Mouse (Mus musculus) heart, postnatal 36 days (tissue): ENCODE results near the gene Kiss1r. TPM values are rescaled to one million over a fixed set of nuclear protein-coding genes. Genes with fewer than 3 reads are reported as not detected.

Experiments
- DNase-seq, 2 experiments: peaks; one replicate each; pipeline ENCODE4 v3.0.0; 2021 to 2022
- intact Hi-C: fragments of 180-260 bp; cut with DNase I; formaldehyde crosslinking; loops from one replicate; pipeline ENCODE4 v1.15.1; 2025
- total RNA-seq, 2 experiments: library from RNA; stranded (reverse); gene quantifications; 2 replicates each; pipeline ENCODE4 v1.2.3; 2021

Gene Kiss1r
- total RNA-seq, 2 experiments from 2014 or later, result 0.17 to 0.38 TPM

DNA sequence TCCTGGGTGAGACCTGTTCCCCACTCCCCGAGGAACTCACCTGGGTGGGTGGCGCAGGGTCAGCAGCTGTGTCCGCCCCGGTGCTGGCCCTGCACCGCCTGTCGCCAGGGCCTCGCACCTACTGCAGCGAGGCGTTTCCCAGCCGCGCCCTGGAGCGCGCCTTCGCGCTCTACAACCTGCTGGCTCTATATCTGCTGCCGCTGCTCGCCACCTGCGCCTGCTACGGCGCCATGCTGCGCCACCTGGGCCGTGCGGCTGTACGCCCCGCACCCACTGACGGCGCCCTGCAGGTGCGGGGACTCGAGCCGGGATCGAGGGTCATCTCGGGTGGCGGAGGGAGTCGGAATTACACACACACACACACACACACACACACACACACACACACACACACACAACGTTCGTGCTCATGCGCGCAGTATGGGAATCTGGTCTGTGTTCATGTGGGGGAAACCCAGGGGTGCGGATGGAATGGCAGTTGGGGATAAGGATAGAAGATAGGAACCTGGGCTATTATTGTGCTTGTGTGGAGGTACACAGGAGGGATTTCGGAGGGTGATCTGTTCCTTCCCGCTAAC is 4.3 kb downstream of the Kiss1r start, which contains the start of gene R3hdm4:
Gene R3hdm4, minus strand, starts transcription at position 251 of the 578 bp plus-strand sequence.
- DNase-seq, result no peak
- intact Hi-C loops, result no loop called here

DNA sequence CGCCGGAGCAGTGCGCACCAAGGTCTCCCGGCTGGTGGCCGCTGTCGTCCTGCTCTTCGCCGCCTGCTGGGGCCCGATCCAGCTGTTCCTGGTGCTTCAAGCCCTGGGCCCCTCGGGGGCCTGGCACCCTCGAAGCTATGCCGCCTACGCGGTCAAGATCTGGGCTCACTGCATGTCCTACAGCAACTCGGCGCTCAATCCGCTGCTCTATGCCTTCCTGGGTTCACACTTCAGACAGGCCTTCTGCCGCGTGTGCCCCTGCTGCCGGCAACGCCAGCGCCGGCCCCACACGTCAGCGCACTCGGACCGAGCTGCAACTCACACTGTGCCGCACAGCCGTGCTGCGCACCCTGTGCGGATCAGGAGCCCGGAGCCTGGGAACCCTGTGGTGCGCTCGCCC is 4.8 kb downstream of the Kiss1r start:
- intact Hi-C loops, result no loop called here
- no peak for DNase-seq

DNA sequence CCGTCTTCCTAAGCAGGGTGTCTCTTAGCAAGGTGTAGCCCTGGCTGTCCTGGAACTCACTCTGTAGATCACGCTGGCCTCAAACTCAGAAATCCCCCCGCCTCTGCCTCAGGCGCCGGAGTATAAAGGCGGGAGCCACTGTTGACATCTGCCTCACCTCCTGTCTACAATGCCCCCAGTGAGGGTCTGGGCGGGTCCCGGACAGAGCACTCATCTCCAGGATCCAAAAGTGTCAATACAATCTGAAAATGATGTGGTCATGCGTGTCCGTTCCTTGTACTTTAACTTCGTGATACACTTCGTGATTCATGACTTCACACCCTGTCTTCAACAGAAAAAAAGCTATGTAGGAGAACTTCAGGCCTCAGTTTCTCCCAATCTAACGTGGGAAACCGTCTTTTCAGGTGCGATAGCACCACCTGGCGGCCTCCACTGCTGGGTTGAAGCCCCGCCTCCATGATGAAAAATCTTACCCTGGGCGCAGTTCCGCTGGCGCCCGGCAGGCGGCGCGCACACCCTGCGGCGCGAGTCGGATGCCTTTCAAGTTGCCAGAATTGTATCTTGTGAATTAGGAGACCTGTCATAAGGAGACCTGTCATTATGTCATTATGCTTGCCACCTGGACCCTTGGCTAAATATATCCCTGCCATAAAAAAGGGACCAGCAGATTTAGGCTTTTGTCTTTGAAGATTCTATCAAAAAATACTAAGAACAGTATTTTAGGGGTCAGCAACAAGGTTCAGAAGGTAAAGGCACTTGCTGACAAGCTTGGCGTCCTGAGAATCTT is 8.4 kb downstream of the Kiss1r start:
- peak; percentile 96 to 97 for DNase-seq
- intact Hi-C loops, result loop anchor here (1.0 to 2.0 kb wide), 5 partner anchors 29 to 91 kb away; no protein-coding TSS in a partner anchor

DNA sequence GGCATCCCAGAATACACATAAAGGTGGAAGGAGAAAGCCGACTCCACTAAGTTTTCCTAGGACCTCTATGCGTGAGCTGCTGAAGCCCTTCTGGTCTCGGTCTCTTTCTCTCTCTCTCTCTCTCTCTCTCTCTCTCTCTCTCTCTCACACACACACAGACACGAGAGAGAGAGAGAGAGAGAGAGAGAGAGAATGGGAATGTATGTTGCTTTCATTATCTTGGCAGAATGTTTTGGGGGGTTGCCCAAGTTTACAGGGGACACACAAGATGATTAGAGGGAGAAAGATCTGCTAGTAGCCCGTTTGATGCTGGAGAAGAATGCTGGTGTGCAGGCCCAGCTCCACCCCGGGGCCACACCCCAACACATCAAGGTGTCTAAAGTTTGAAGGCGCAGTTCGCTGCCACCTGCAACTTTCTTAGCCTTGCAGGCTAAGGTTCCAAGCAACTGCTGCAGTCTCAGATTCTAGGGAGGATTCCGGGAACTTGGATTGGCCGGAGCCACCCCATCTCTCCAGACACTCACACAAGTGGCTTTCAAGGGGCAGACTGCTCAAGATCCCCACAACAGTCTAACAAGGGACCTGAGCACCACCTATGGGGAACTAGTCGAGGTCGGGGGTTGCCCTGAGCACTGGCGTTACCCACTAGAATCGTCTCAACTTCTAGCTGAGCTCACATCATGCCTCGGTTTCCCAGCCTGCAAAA is 9.2 kb downstream of the Kiss1r start:
- no peak for DNase-seq
- intact Hi-C loops, result loop anchor here (1.0 to 2.0 kb wide), 5 partner anchors 28 to 92 kb away; no protein-coding TSS in a partner anchor

DNA sequence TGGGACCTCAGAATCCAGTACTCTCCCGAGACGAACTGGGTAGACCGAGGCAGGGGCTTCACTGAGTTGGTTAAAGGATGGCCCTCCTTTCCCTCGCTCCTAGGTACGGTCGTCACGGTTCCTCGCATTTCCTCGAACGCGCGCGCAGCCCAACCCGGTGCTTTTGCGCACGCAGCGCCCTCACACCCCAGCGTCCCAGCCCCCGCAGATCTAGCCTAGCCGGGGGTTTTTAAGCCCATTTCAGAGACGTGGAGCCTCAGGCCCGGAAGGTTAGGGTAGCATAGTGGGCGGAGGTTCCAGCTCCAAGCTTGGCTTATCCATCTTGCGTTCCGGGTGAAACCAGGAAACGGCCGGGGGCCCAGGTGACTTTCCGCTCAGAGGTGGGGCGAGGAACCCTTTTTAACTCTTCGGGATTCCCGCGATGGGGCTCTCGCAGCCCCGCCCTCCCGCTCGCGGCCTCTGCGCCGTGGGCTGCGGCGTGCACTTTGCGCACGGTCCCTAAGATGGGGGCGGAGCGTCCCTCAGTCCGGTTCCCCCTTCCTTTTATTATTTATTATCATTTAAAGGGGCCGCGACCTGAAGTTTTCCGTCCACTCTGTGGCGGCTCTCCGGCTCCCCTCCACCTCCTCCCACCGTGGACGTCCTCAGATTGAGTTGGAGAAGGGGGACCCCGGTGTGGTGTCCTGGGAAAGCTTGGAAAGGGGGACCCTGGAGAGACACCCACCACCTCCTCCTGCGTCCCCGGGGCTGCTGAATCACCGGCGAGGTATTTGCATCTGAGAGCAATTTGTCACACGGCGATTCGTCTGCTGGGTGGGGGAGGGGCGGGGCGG is 9.9 kb downstream of the Kiss1r start, which contains the start of gene Arid3a:
Gene Arid3a, plus strand, starts transcription at position 553 of the 833 bp plus-strand sequence.
- peak; percentile 91 to 92 for DNase-seq
- intact Hi-C loops, result no loop called here

DNA sequence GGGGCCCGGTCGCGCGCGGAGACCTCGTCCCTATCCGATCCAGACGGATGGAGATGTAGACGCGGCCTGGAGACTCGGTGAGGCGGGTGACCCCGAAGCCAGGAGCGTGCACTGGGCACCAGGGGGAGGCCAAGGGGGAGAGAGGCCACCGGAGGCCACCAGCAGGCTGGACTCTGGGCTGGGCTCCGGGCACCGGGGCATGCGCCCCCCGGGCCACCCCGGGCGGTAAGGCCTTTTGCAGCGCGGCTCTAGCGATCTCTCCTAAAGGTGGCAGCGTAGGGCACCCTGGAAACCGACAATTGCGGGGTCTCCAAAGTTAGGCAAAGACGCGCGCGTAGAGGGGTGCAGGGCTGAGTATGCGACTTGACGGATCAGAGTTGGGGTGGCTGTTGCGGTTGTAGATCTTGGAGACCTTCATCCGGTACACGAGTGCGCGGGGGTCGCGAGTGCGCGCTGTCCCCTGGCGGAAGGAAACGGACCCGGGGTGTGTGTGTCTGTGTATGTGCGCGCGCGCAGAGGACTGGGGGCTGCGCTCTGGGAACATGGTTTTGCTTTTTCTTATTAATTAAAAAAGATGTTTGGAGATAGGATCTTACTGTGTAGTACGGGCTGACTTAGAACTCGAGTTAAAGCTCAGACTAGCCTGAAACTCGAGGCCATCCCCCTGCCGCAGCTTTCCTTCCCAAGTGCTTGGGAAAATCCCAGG is 10.7 kb downstream of the Kiss1r start:
- intact Hi-C loops, result no loop called here
- peak; percentile 52 to 72 for DNase-seq

DNA sequence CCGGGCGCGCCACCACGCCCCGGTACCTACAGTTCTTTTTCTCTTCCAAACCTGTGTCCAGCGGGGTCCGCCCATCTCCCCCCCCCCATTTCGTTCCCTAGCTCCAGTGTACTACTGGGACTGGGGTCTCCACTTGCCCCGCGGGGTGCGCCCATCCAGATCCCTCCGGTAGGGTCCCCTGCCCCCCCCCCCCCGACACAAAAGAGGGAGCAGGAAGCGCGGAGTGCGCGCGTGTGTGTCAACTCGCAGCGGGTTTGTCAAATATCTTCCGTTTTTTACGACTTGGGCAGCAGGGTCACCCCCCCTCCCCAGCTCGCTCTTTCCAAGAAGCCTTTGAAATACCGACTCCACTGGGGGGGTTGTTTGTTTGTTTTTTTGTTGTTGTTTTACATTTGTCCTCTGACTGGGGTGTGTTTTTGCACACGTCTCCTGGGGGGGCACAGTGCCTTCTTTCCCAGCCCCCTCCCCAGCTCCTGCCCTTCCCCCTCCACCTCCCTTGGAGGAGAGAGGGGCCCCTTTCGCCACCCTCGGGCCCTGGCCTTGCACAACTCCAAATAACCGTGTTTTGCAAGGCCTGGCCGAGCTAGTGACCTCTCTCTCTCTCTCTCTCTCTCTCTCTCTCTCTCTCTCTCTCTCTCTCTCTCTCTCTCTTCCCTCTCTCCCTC is 11.4 kb downstream of the Kiss1r start:
- intact Hi-C loops, result no loop called here
- DNase-seq, result peak in 1 of 2 experiments; percentile 40

DNA sequence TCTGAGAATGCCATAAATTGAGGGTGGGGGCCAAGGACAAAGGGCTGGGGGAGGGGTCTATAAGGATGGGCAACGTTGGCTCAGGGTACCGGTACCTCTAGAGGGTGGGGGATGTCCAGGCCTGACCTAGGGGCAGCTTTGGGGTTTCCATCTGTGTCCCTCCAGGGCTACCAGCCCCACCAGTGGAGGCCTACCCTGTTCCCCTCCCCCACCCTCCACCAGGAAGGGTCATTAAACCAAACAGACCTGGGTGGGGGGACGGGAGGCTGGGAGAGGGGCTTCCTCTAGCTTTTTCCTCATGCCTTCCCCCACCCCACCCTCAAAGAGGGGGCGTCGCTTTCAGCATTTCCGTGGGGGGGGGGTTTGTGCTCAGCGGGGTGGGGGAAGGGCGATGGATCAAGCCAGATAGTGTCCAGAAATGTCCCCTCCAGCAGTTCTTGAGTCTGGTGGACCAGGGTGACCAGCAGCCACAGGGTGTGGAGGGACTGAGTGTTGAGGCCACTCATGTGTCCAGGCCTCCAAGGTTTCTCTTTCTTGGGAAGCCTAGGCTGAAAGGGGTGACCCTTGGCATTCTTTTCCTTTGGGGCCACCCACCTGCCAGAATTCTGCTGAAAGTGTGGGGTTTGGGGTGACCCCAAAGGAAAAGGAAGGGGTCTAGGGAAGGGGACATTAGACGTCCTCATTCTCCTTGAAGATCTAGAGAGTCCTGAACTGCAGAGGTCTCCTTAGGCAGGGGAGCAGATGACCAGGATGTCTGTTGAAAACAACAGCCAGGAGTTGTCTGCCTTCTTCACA is 12.3 kb downstream of the Kiss1r start:
- intact Hi-C loops, result no loop called here
- DNase-seq, result no peak

DNA sequence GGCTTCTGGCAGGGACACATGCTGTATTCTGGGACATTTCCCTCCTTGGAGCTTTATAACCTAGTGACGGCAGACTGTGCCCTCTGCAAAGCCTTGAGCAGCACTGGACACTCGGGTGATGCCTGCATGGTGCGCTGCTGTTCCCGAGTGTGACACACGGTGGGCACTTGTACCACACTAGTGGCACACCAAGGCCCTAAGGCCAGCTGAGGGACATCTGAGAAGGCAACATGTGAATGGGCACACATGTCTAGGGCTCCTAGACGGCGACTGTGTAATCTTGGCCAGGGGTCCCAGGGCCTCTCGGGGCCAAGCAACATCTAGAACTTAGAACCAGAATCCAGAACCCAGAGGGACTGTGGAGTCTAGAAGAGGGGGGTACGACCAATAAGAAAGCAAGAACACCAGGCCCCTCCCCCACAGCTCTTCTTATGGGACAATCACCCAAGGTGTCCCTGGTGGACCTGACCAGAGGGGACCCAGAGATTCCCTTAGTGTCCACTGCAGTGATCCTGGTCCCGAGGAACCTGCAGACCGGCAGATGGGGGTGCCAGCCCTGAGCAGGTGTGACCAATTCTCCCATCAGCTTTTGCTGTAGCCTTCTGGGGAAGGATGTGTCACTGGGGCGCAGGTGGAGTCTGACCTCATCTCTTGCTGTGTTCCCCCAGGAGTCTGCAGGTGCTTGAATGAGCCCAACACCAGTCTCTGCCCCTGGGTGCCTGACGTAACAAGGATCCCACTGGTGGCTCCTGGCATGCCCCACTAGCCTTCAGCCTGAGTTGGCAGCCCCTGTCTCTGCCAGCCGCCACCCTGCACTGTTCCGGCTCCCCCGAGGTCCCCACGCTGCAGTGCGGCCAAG is 13.4 kb downstream of the Kiss1r start:
- no peak for DNase-seq
- intact Hi-C loops, result no loop called here

DNA sequence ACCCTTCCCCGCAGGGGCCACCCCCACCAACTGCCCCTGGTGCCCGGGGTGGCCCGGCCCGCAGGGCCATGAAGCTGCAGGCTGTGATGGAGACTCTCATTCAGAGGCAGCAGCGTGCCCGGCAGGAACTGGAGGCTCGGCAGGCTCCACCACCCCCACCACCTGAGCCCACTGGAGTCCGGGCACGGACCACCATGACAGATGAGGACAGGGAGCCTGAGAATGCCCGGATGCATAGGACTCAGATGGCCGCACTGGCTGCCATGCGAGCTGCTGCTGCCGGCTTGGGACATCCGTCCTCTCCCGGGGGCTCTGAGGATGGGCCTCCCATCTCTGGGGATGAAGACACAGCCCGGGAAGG is 14.0 kb downstream of the Kiss1r start:
- no peak for DNase-seq
- intact Hi-C loops, result no loop called here

DNA sequence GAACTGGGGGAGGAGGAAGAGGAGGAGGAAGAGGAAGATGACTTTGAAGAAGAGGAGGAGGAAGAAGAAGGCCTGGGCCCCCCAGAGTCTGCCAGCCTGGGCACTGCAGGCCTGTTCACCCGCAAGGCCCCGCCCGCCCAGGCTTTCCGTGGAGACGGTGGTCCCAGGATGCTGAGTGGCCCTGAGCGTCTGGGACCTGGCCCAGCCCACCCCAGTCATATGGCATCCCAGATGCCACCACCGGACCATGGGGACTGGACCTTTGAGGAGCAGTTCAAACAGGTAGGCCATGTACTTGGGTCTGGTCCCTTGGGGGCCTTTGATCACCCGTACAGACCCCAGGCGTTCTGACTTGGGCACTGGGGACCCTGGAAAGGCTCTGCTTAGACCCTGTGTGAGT is 15.0 kb downstream of the Kiss1r start:
- DNase-seq, result no peak
- intact Hi-C loops, result no loop called here

DNA sequence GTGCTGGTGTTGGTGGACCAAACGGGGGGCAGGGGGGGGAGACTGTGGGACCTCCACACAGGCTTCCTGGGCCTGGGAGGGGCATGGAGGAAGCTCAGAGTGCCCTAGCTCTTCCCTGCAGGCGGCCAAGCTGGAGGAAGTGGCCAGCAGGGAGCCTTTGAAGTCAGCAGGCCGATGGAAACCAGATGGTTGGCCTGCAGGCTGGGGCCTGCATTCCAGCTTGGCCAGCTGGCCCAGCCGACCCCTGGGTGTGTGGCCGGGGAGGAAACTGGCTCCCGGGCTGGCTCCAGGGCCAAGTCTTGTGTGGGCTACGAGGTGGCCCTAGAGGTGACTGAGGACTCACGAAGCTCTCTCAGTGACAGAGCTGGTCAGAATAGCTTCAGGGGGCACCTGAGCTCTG is 16.0 kb downstream of the Kiss1r start:
- intact Hi-C loops, result no loop called here

DNA sequence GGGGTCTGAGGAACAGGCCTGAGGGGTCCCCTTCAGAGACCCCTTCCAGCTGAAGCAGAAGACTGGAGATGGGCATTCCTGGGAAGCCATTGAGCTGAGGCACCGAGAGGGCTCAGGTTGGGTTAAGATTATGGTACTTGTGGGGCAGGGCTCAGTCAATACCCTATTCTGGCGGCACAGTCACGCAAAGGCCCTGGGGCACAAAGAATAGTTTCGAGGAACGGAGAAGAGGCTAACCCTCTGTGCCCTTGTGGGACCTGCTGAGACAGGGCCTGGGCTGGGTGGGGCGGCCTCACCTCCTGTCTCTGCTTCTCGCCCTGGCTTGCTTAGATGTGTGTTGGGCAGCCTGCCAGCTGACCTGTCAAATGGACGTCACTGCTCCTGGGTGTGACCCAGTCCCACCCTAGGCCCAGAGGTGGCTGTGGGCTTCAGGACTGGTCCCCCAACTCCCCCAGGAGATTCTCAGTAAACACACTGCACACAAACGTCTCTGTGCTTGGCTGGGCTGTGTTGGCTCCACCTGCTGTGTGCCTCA is 16.4 kb downstream of the Kiss1r start:
- intact Hi-C loops, result no loop called here
- peak; percentile 27 to 41 for DNase-seq

More for the DNA sequence above, 16.0 kb downstream of the Kiss1r start:
- peak; percentile 71 to 75 for DNase-seq

DNA sequence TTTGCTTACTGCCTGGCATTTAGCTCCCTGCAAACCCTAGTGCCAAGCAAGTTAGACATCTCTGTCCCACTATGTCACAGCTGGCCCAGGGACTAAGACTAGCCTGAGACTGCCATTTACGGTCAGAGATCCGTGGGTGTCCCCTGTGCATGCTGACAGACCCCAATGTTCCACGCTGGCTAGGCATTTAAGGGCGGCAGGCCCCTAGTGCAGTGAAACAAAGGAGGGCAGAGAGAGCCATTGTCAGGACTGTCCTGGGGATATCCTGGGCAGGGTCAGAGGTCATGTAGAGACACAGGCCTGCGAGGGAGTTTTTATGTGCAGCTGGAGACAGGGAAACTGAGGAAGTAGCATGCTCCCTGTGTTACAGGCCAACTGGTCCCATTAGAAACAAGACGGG is 17.1 kb downstream of the Kiss1r start:
- intact Hi-C loops, result no loop called here
- DNase-seq, result no peak

DNA sequence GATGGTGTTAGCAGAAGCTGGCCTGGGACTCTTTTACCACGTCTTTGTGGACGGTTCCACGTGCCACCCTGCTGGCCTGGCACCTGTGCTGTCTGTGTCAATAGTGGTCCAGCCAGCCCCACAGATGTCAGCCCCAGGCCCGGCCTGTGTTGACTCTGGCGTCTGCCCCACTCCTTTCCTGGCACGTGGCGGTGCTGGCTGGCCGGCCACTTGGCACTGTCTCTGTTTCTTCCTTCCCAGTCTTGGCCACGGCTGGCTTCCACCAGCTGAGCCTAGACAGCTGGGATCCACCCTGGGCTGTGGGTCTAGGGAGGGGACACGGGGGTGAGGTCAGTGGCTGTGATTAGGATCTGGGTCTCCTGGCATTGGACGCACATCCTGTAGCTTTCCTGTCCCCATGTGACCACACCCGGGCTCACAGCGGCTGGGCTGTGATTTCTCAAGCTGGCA is 17.5 kb downstream of the Kiss1r start:
- intact Hi-C loops, result no loop called here
- DNase-seq, result peak; percentile 89 to 91

DNA sequence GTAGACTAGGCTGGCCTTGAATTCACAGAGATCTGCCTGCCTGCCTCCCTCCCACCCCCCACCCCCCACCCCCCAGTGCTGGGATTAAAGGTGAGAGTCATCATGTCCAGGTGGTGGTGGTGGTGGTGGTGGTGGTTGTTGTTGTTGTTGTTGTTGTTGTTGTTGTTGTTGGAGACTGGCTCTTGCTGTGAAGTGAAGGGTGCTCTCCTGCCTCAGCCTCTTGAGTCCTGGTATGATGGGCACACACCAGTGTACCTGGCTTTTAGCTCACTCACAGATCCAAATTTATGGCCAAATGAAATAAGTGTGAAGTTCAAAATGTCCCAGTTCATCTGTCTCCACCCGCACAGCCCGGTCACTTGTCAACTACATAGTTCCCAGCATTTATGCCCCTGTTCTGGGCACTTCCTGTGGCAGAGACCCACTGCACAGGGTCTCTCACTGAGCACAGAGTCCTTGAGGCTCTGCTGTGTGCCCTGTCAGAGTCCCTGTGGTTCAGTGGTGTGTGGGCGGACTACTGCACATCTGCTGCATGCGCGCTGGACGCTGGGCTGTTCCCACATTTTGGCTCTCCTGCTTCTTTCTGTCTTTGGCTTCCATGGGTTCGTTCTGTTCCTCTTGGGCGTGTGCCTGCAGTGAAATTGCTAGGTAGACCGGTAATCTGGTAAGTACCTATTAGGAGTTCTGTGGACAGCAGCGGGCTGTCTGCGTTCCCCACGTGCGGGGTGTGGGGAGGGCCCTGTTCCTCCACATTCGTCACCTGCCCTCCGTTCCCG is 18.2 kb downstream of the Kiss1r start:
- no peak for DNase-seq
- intact Hi-C loops, result no loop called here
